Mouse (Mus musculus) stomach, embryonic 14.5 days (tissue): ENCODE data around the gene Rasgef1a. TPM values are rescaled to one million over a fixed set of nuclear protein-coding genes. Genes with fewer than 3 reads are reported as not detected.
A peak's percentile ranks its signal among the peaks of the same experiment; 100 is the strongest.

Source experiments
- ATAC-seq: fragments of 200-750 bp; cut with Nextera tagmentation; 2 replicates; pipeline ENCODE4 v1.8.0; 2017; ENCODE audit warnings: low read depth, moderate TSS enrichment; ENCODE audit not compliant: insufficient number of reproducible peaks, insufficient read depth, low FRiP score
- H3K27ac ChIP-seq: fragments of 300-500 bp; sonication (generic); 2 replicates; pipeline ENCODE4 v1.5.1; 2014; ENCODE audit warnings: mild to moderate bottlenecking, low read length, moderate library complexity, mixed read lengths
- H3K27me3 ChIP-seq: fragments of 300-500 bp; sonication (generic); 2 replicates; pipeline ENCODE4 v1.6.1; 2014; ENCODE audit warnings: low read length, control low read depth, mixed read lengths; ENCODE audit not compliant: control insufficient read depth, insufficient read depth
- H3K36me3 ChIP-seq: fragments of 300-500 bp; sonication (generic); 2 replicates; pipeline ENCODE4 v1.6.1; 2014; ENCODE audit warnings: mild to moderate bottlenecking, control low read depth, low read length, moderate library complexity, mixed read lengths; ENCODE audit not compliant: control insufficient read depth, insufficient read depth
- H3K4me1 ChIP-seq: fragments of 300-500 bp; sonication (generic); 2 replicates; pipeline ENCODE4 v1.6.1; 2014; ENCODE audit warnings: low read length, control low read depth, mixed read lengths; ENCODE audit not compliant: control insufficient read depth, insufficient read depth
- H3K4me2 ChIP-seq: fragments of 300-500 bp; sonication (generic); replicated peaks from 2 replicates; pipeline ENCODE4 v1.6.1; 2014; ENCODE audit warnings: low read depth, low read length, control low read depth
- H3K4me3 ChIP-seq: fragments of 300-500 bp; sonication (generic); 2 replicates; pipeline ENCODE4 v1.5.1; 2014; ENCODE audit warnings: low read depth, low read length, control low read depth
- H3K9ac ChIP-seq: fragments of 300-500 bp; sonication (generic); replicated peaks from 2 replicates; pipeline ENCODE4 v1.6.1; 2014; ENCODE audit warnings: low read depth, mild to moderate bottlenecking, control low read depth, low read length, moderate library complexity, mixed read lengths
- H3K9me3 ChIP-seq: fragments of 300-500 bp; sonication (generic); 2 replicates; pipeline ENCODE4 v1.6.1; 2016; ENCODE audit warnings: low read depth, low read length, control low read depth; ENCODE audit not compliant: control insufficient read depth
- WGBS: fragments of 180-500 bp; shearing (Covaris S2); extraction: QIAGEN DNeasy Blood & Tissue Kit; methylation state at CpG from one replicate; pipeline ENCODE4 v1.1.7; 2014; 5-methylcytosine and 5-hydroxymethylcytosine counted together
- polyA plus RNA-seq: library from polyadenylated mRNA; unstranded; fragments of >200 nt; fragmentation: Nextera tagmentation; extraction: Ambion mirVana; gene quantifications from 2 replicates; pipeline ENCODE4 v1.2.1, GENCODE M21; 2014

Gene Rasgef1a
- polyA plus RNA-seq: 0.14 and 0.21 TPM in 2 replicates

GRCm38 (mm10) chr6:118010756-118011615, at the start of gene Rasgef1a:
Gene Rasgef1a, plus strand, starts transcription at chr6:118011438.
- Histone ChIP-seq H3K27ac (no peak within 1 kb of the TSS), H3K4me2 (peak within 1 kb of the TSS; percentile 80), H3K4me3 (peak within 1 kb of the TSS; percentile 29), H3K9me3 (no peaks in the 10 kb centered on the region), H3K36me3 (no peaks in the 10 kb centered on the region), H3K9ac (no peak within 1 kb of the TSS), H3K27me3 (peaks cover 22% of the 10 kb centered on the region), H3K4me1 (no peaks in the 10 kb centered on the region)
- 16% methylated on average over 41 of the region's 70 CpGs for WGBS
- no peak for ATAC-seq

- WGBS: 85% methylated on average over 3 of the region's 3 CpGs
- H3K4me3 ChIP-seq: no peak overlapping the region
- no peaks in the 10 kb centered on the region for H3K4me1 ChIP-seq
- H3K27me3 ChIP-seq: no peaks in the 10 kb centered on the region
- H3K9me3 ChIP-seq: no peaks in the 10 kb centered on the region
- no peaks in the 10 kb centered on the region for H3K36me3 ChIP-seq
- no peak overlapping the region for H3K27ac ChIP-seq
- ATAC-seq: no peak
- H3K4me2 ChIP-seq: no peak overlapping the region
- H3K9ac ChIP-seq: no peak overlapping the region
Observed at GRCm38 (mm10) chr6:117963201-117963600, 48.0 kb upstream of the Rasgef1a start.

- WGBS: 34% methylated on average over 9 of the region's 9 CpGs
- no peak for ATAC-seq
- Histone ChIP-seq H3K9me3 (no peaks in the 10 kb centered on the region), H3K4me1 (no peaks in the 10 kb centered on the region), H3K27me3 (no peaks in the 10 kb centered on the region), H3K4me2 (no peak overlapping the region), H3K4me3 (no peak overlapping the region), H3K9ac (no peak overlapping the region), H3K36me3 (no peaks in the 10 kb centered on the region), H3K27ac (no peak overlapping the region)
Observed at GRCm38 (mm10) chr6:117966729-117967128, 44.5 kb upstream of the Rasgef1a start.

- Histone ChIP-seq H3K4me3 (no peak overlapping the region), H3K9ac (no peak overlapping the region), H3K36me3 (no peaks in the 10 kb centered on the region), H3K4me2 (no peak overlapping the region), H3K9me3 (no peaks in the 10 kb centered on the region), H3K27ac (no peak overlapping the region), H3K4me1 (no peaks in the 10 kb centered on the region), H3K27me3 (no peaks in the 10 kb centered on the region)
- WGBS: 53% methylated on average over 5 of the region's 5 CpGs
- no peak for ATAC-seq
Observed at GRCm38 (mm10) chr6:117987173-117987572, 24.1 kb upstream of the Rasgef1a start.

- no peak for ATAC-seq
- Histone ChIP-seq H3K9me3 (no peaks in the 10 kb centered on the region), H3K36me3 (no peaks in the 10 kb centered on the region), H3K4me2 (no peak overlapping the region), H3K9ac (no peak overlapping the region), H3K27ac (no peak overlapping the region), H3K4me3 (no peak overlapping the region), H3K4me1 (no peaks in the 10 kb centered on the region), H3K27me3 (no peaks in the 10 kb centered on the region)
- WGBS: 81% methylated on average over 7 of the region's 7 CpGs
Observed at GRCm38 (mm10) chr6:117989209-117989608, 22.0 kb upstream of the Rasgef1a start.

GRCm38 (mm10) chr6:117990649-117991048, 20.6 kb upstream of the Rasgef1a start:
- no peaks in the 10 kb centered on the region for H3K4me1 ChIP-seq
- no peak for ATAC-seq
- no peak overlapping the region for H3K4me2 ChIP-seq
- no peak overlapping the region for H3K4me3 ChIP-seq
- no peaks in the 10 kb centered on the region for H3K36me3 ChIP-seq
- no peak overlapping the region for H3K9ac ChIP-seq
- no peak overlapping the region for H3K27ac ChIP-seq
- H3K27me3 ChIP-seq: no peaks in the 10 kb centered on the region
- H3K9me3 ChIP-seq: no peaks in the 10 kb centered on the region
- WGBS: 81% methylated on average over 8 of the region's 8 CpGs

- Histone ChIP-seq H3K27me3 (no peaks in the 10 kb centered on the region), H3K9ac (no peak overlapping the region), H3K4me3 (no peak overlapping the region), H3K4me1 (no peaks in the 10 kb centered on the region), H3K27ac (no peak overlapping the region), H3K4me2 (no peak overlapping the region), H3K9me3 (no peaks in the 10 kb centered on the region), H3K36me3 (no peaks in the 10 kb centered on the region)
- ATAC-seq: no peak
- WGBS: 83% methylated on average over 7 of the region's 7 CpGs
Observed at GRCm38 (mm10) chr6:117991297-117991696, 19.9 kb upstream of the Rasgef1a start.

GRCm38 (mm10) chr6:117991928-117992327, 19.3 kb upstream of the Rasgef1a start:
- Histone ChIP-seq H3K27ac (no peak overlapping the region), H3K36me3 (no peaks in the 10 kb centered on the region), H3K4me1 (no peaks in the 10 kb centered on the region), H3K9me3 (no peaks in the 10 kb centered on the region), H3K4me3 (no peak overlapping the region), H3K27me3 (no peaks in the 10 kb centered on the region), H3K4me2 (no peak overlapping the region), H3K9ac (no peak overlapping the region)
- no peak for ATAC-seq
- 62% methylated on average over 8 of the region's 8 CpGs for WGBS
